In genomic region chr8:117930687-117931086, GRCm38 (mm10) we compare ENCODE assay signal across 8 mouse cellular contexts.
DNase-seq lines count a peak whose midpoint lies in the region; TF ChIP-seq lines count a peak whose summit lies in the region.

No protein-coding gene starts in this region.

- no peaks in the 10 kb centered on the region for H3K27me3 ChIP-seq in thymus, adult 2 months (ENCODE audit: control insufficient read depth, insufficient read depth, low read length)

- no peaks in the 10 kb centered on the region for H3K4me1 ChIP-seq in thymus, adult 2 months (replicated peaks; ENCODE audit: control insufficient read depth, insufficient read depth, low read length)

- no peak for TF ChIP-seq POLR2A in thymus, adult 2 months (IDR thresholded peaks at IDR 0.05; ENCODE audit: control insufficient read depth, extremely low read depth, insufficient read depth, low read length, poor library complexity)

- no peak for TF ChIP-seq CTCF in thymus, adult 2 months (IDR thresholded peaks at IDR 0.05; ENCODE audit: borderline replicate concordance, control insufficient read depth, extremely low read depth, insufficient read depth, low read length, poor library complexity)

- H3K36me3 ChIP-seq in thymus, adult 2 months (ENCODE audit: control insufficient read depth, insufficient read depth, low read length) = no peaks in the 10 kb centered on the region

- peak; percentile 22 to 37 for DNase-seq in heart, postnatal 10 days
- DNase-seq in heart, postnatal 36 days = no peak
- peak; percentile 18 for DNase-seq in right cerebral cortex, adult 18-20 months
- no peak for DNase-seq in right cerebral cortex, postnatal 4 days
- peak; percentile 8 to 51 for DNase-seq in cerebellum, postnatal 36 days
- DNase-seq in lung, postnatal 36 days = peak; percentile 59
- no peak for DNase-seq in spleen, adult 12 weeks (ENCODE audit: low spot score)
- DNase-seq in thymus, adult 2 months = no peak

- intact Hi-C loops in heart, postnatal 10 days (cut with DNase I) = loop anchor here (1.0 to 10.0 kb wide), 5 partner anchors 307 to 1134 kb away; partner anchors contain the start of gene Cdh13
- intact Hi-C loops in heart, postnatal 36 days (cut with DNase I) = loop anchor here (1.0 to 10.0 kb wide), 4 partner anchors 306 to 1134 kb away; no protein-coding TSS in a partner anchor

- no peak overlapping the region for H3K27ac ChIP-seq in thymus, adult 2 months (ENCODE audit: control insufficient read depth, insufficient read depth, low read length)

- WGBS in thymus, adult 2 months = 54% methylated on average over 6 of the region's 6 CpGs

- no peak overlapping the region for H3K4me3 ChIP-seq in thymus, adult 2 months (ENCODE audit: control insufficient read depth, insufficient read depth, low read length)

Comparison
In these comparisons a context has a peak if more than half of its experiments do, and no peak if none do; other contexts are left out.
1. DNase-seq: peak in heart, postnatal 10 days (2 of 2), right cerebral cortex, adult 18-20 months (single experiment), cerebellum, postnatal 36 days (2 of 2) and lung, postnatal 36 days (single experiment); none in heart, postnatal 36 days (0 of 2), right cerebral cortex, postnatal 4 days (single experiment), spleen, adult 12 weeks (single experiment) and thymus, adult 2 months (single experiment).